Mouse (Mus musculus): ENCODE measurements around the gene Gna11. TPM values are rescaled to one million over a fixed set of nuclear protein-coding genes. Genes with fewer than 3 reads are reported as not detected.

Gna11 gene
- polyA plus RNA-seq, 1 experiment from 2014 or later, result 101 TPM

GRCm38 (mm10) chr10:81569507-81570237 is 24.7 kb upstream of the Gna11 start:
- Histone ChIP-seq H3K27me3 (ENCODE audit: control insufficient read depth, insufficient read depth, low read length) (no peaks in the 10 kb centered on the region), H3K9ac (ENCODE audit: low read length) (no peak overlapping the region), H3K4me2 (ENCODE audit: low read depth, low read length) (no peak overlapping the region), H3K36me3 (ENCODE audit: control insufficient read depth, insufficient read depth, low read length) (peaks cover 16% of the 10 kb centered on the region), H3K4me3 (replicated peaks; ENCODE audit: low read length) (no peak overlapping the region), H3K27ac (ENCODE audit: low read length) (peak overlapping the region; percentile 86), H3K4me1 (ENCODE audit: control insufficient read depth, insufficient read depth, low read length) (peaks cover 53% of the 10 kb centered on the region), H3K9me3 (replicated peaks; ENCODE audit: control insufficient read depth, low read length) (no peaks in the 10 kb centered on the region)
- ATAC-seq (ENCODE audit: insufficient read depth, low FRiP score), result no peak
- 58% methylated on average over 9 of the region's 9 CpGs for WGBS

DNA sequence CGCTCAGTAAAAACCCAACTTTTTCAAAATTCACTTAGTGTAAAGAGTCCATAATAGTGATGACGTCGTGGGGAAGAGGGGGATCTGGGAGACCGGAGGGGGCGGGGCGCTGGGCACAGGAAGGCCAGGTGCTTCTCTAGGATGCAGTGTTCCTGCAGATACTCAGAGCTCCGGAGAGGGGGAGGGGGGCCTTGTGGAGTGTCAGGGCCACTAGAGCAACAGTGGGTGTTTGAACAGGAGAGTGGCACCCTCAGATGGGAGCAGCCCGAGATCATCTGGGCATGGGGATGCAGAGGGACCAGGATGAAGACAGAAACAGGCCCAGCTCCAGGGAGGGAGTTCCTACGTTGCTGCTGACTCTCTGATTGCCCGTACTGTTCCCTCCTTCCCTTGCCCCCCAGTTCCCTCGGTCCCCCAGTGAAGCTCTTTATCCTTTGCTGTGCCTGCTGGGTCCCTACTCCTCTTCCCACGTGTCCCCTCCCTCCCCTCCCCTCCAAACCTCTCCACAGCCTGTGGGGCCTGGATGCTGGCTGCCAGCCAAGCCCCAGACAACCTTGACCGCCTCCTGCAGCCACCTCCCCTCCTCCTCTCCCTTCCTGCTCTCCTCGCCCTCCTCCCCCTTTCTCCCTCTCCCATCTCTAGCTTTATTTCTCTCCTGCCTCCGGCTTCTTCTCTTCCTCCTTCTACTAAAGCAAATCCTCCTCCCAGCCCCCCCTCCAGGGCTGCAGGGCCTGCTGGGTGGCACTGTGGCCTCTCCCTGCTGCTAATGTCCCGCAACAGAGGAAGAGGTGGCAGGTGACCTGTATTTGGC is 23.6 kb upstream of the Gna11 start:
- H3K9ac ChIP-seq (ENCODE audit: low read length), result peak overlapping the region; percentile 47
- peaks cover 57% of the 10 kb centered on the region for H3K4me1 ChIP-seq (ENCODE audit: control insufficient read depth, insufficient read depth, low read length)
- 0 out of 2 replicates have a peak, but pooled peaks have one; percentile 2 for ATAC-seq (ENCODE audit: insufficient read depth, low FRiP score)
- H3K27me3 ChIP-seq (ENCODE audit: control insufficient read depth, insufficient read depth, low read length), result no peaks in the 10 kb centered on the region
- H3K9me3 ChIP-seq (replicated peaks; ENCODE audit: control insufficient read depth, low read length), result no peaks in the 10 kb centered on the region
- H3K36me3 ChIP-seq (ENCODE audit: control insufficient read depth, insufficient read depth, low read length), result peaks cover 20% of the 10 kb centered on the region
- no peak overlapping the region for H3K4me3 ChIP-seq (replicated peaks; ENCODE audit: low read length)
- H3K4me2 ChIP-seq (ENCODE audit: low read depth, low read length), result 0 out of 2 replicates have a peak overlapping the region, but pooled peaks have one; percentile 11
- WGBS, result 12% methylated on average over 16 of the region's 16 CpGs
- peak overlapping the region; percentile 86 for H3K27ac ChIP-seq (ENCODE audit: low read length)

GRCm38 (mm10) chr10:81565257-81566228 is 20.6 kb upstream of the Gna11 start:
- H3K4me2 ChIP-seq (ENCODE audit: low read depth, low read length), result no peak overlapping the region
- H3K27ac ChIP-seq (ENCODE audit: low read length), result no peak overlapping the region
- ATAC-seq (ENCODE audit: insufficient read depth, low FRiP score), result no peak
- H3K9ac ChIP-seq (ENCODE audit: low read length), result no peak overlapping the region
- no peak overlapping the region for H3K4me3 ChIP-seq (replicated peaks; ENCODE audit: low read length)
- no peaks in the 10 kb centered on the region for H3K27me3 ChIP-seq (ENCODE audit: control insufficient read depth, insufficient read depth, low read length)
- WGBS, result 50% methylated on average over 20 of the region's 20 CpGs
- H3K4me1 ChIP-seq (ENCODE audit: control insufficient read depth, insufficient read depth, low read length), result peaks cover 60% of the 10 kb centered on the region
- H3K36me3 ChIP-seq (ENCODE audit: control insufficient read depth, insufficient read depth, low read length), result peaks cover 20% of the 10 kb centered on the region
- H3K9me3 ChIP-seq (replicated peaks; ENCODE audit: control insufficient read depth, low read length), result no peaks in the 10 kb centered on the region

GRCm38 (mm10) chr10:81564734-81565133 is 19.7 kb upstream of the Gna11 start:
- WGBS, result 41% methylated on average over 10 of the region's 10 CpGs
- H3K9me3 ChIP-seq (replicated peaks; ENCODE audit: control insufficient read depth, low read length), result no peaks in the 10 kb centered on the region
- no peak overlapping the region for H3K27ac ChIP-seq (ENCODE audit: low read length)
- no peaks in the 10 kb centered on the region for H3K27me3 ChIP-seq (ENCODE audit: control insufficient read depth, insufficient read depth, low read length)
- peak overlapping the region; percentile 62; the same call in 1 of the 2 replicates for H3K9ac ChIP-seq (ENCODE audit: low read length)
- peaks cover 20% of the 10 kb centered on the region for H3K36me3 ChIP-seq (ENCODE audit: control insufficient read depth, insufficient read depth, low read length)
- ATAC-seq (ENCODE audit: insufficient read depth, low FRiP score), result no peak
- H3K4me1 ChIP-seq (ENCODE audit: control insufficient read depth, insufficient read depth, low read length), result peaks cover 54% of the 10 kb centered on the region
- H3K4me3 ChIP-seq (replicated peaks; ENCODE audit: low read length), result no peak overlapping the region
- H3K4me2 ChIP-seq (ENCODE audit: low read depth, low read length), result no peak overlapping the region

DNA sequence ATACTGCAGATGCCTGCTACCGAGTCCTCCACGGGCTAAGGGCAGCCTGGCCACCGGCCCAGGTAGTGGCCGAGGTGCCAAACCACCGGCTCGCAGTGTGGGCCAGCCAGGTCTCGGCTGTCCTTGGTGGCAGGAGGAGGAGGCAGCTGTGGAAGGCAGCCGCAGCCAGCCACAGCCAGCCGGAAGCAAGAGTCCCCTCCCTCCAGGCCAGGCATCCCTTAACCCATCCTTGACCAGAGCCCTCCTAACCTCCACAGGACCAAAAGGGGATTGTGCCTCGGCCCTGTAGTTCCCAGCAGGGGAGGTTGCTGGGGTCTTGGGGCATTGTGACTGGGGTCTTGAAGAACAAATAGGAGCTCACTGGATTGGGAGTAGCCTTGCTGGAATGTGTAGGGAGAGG is 19.2 kb upstream of the Gna11 start:
- ATAC-seq (ENCODE audit: insufficient read depth, low FRiP score), result no peak
- peaks cover 20% of the 10 kb centered on the region for H3K36me3 ChIP-seq (ENCODE audit: control insufficient read depth, insufficient read depth, low read length)
- peak overlapping the region; percentile 62 for H3K9ac ChIP-seq (ENCODE audit: low read length)
- H3K9me3 ChIP-seq (replicated peaks; ENCODE audit: control insufficient read depth, low read length), result no peaks in the 10 kb centered on the region
- 0 out of 2 replicates have a peak overlapping the region, but pooled peaks have one; percentile 31 for H3K27ac ChIP-seq (ENCODE audit: low read length)
- H3K27me3 ChIP-seq (ENCODE audit: control insufficient read depth, insufficient read depth, low read length), result no peaks in the 10 kb centered on the region
- peaks cover 49% of the 10 kb centered on the region for H3K4me1 ChIP-seq (ENCODE audit: control insufficient read depth, insufficient read depth, low read length)
- peak overlapping the region; percentile 41 for H3K4me3 ChIP-seq (replicated peaks; ENCODE audit: low read length)
- 6% methylated on average over 10 of the region's 10 CpGs for WGBS
- peak overlapping the region; percentile 53 for H3K4me2 ChIP-seq (ENCODE audit: low read depth, low read length)

- H3K4me3 ChIP-seq (replicated peaks; ENCODE audit: low read length), result peak overlapping the region; percentile 41; the same call in 1 of the 2 replicates
- peak overlapping the region; percentile 53 for H3K4me2 ChIP-seq (ENCODE audit: low read depth, low read length)
- H3K27me3 ChIP-seq (ENCODE audit: control insufficient read depth, insufficient read depth, low read length), result no peaks in the 10 kb centered on the region
- H3K27ac ChIP-seq (ENCODE audit: low read length), result 0 out of 2 replicates have a peak overlapping the region, but pooled peaks have one; percentile 31
- H3K4me1 ChIP-seq (ENCODE audit: control insufficient read depth, insufficient read depth, low read length), result peaks cover 45% of the 10 kb centered on the region
- ATAC-seq (ENCODE audit: insufficient read depth, low FRiP score), result no peak
- H3K36me3 ChIP-seq (ENCODE audit: control insufficient read depth, insufficient read depth, low read length), result peaks cover 20% of the 10 kb centered on the region
- no peaks in the 10 kb centered on the region for H3K9me3 ChIP-seq (replicated peaks; ENCODE audit: control insufficient read depth, low read length)
- H3K9ac ChIP-seq (ENCODE audit: low read length), result peak overlapping the region; percentile 62; the same call in 1 of the 2 replicates
- 37% methylated on average over 6 of the region's 6 CpGs for WGBS
Measured at GRCm38 (mm10) chr10:81563481-81563880, 18.5 kb upstream of the Gna11 start.

- ATAC-seq (ENCODE audit: insufficient read depth, low FRiP score), result no peak
- H3K4me3 ChIP-seq (replicated peaks; ENCODE audit: low read length), result no peak overlapping the region
- peaks cover 42% of the 10 kb centered on the region for H3K4me1 ChIP-seq (ENCODE audit: control insufficient read depth, insufficient read depth, low read length)
- peak overlapping the region; percentile 6 for H3K4me2 ChIP-seq (ENCODE audit: low read depth, low read length)
- H3K36me3 ChIP-seq (ENCODE audit: control insufficient read depth, insufficient read depth, low read length), result peaks cover 20% of the 10 kb centered on the region
- no peaks in the 10 kb centered on the region for H3K27me3 ChIP-seq (ENCODE audit: control insufficient read depth, insufficient read depth, low read length)
- no peaks in the 10 kb centered on the region for H3K9me3 ChIP-seq (replicated peaks; ENCODE audit: control insufficient read depth, low read length)
- H3K27ac ChIP-seq (ENCODE audit: low read length), result no peak overlapping the region
- 62% methylated on average over 6 of the region's 6 CpGs for WGBS
- H3K9ac ChIP-seq (ENCODE audit: low read length), result peak overlapping the region; percentile 58
Measured at GRCm38 (mm10) chr10:81562411-81562810, 17.4 kb upstream of the Gna11 start.

DNA sequence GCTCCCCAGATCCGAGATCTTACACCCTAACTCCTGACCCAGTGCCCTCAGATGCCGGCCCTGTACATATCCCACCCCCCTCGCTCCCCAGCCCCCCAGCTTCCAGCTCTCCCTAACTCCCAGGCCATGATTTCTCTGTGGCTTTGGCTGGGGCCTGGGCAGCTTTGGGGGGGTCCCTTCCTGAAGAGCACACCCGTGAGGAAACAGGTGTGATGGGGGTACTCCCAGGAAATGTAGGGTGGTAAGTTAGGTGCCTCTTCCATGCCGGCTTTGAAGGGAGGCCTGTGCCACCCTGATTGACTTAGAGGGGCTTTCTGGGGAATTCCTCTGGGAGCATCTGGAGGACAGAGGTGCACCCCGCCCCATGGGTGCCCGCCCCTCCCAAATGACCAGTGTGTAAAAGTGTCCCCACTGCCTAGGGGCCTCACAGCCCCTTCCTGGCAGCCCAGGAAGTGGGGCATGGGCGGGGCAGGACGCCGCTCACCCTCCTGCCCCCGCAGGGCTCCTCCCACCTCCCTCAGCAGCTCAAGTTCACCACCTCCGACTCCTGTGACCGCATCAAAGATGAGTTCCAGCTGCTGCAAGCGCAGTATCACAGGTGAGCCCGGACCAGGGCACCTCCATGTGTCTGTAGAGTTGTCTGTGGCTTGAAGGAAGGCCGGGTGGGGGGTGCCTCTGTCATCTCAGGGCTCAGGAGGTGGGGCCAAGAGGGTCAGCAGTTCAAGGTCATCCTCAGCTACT is 15.9 kb upstream of the Gna11 start:
- H3K4me1 ChIP-seq (ENCODE audit: control insufficient read depth, insufficient read depth, low read length), result peaks cover 42% of the 10 kb centered on the region
- 14% methylated on average over 16 of the region's 16 CpGs for WGBS
- 0 out of 2 replicates have a peak, but pooled peaks have one; percentile 3 for ATAC-seq (ENCODE audit: insufficient read depth, low FRiP score)

More for the DNA sequence above, 15.9 kb upstream of the Gna11 start:
- no peaks in the 10 kb centered on the region for H3K9me3 ChIP-seq (replicated peaks; ENCODE audit: control insufficient read depth, low read length)
- H3K4me2 ChIP-seq (ENCODE audit: low read depth, low read length), result peak overlapping the region; percentile 98
- H3K36me3 ChIP-seq (ENCODE audit: control insufficient read depth, insufficient read depth, low read length), result peaks cover 16% of the 10 kb centered on the region
- H3K9ac ChIP-seq (ENCODE audit: low read length), result peak overlapping the region; percentile 99
- H3K4me3 ChIP-seq (replicated peaks; ENCODE audit: low read length), result peak overlapping the region; percentile 97
- no peaks in the 10 kb centered on the region for H3K27me3 ChIP-seq (ENCODE audit: control insufficient read depth, insufficient read depth, low read length)
- H3K27ac ChIP-seq (ENCODE audit: low read length), result peak overlapping the region; percentile 95
